Mouse (Mus musculus) hindbrain, postnatal 0 days (tissue): ENCODE data around the gene Dalrd3. TPM values are rescaled to one million over a fixed set of nuclear protein-coding genes. Genes with fewer than 3 reads are reported as not detected.
"Not testable (repeated sequence)": the region's sequence is repeated elsewhere in the genome, so short reads cannot be mapped to it uniquely, and the experiment has no call there.

Experiments used
- ATAC-seq: fragments of 200-750 bp; cut with Nextera tagmentation; 2 replicates; pipeline ENCODE4 v1.8.0; 2017; ENCODE audit warnings: mild to moderate bottlenecking, moderate TSS enrichment, moderate library complexity
- DNase-seq: peaks from one replicate; pipeline ENCODE4 v3.0.0-alpha.2; 2015; ENCODE audit warnings: low spot score
- H3K27ac ChIP-seq: fragments of 300-500 bp; sonication (generic); 2 replicates; pipeline ENCODE4 v1.5.1; 2014; ENCODE audit warnings: mild to moderate bottlenecking
- H3K27me3 ChIP-seq: fragments of 300-500 bp; sonication (generic); 2 replicates; pipeline ENCODE4 v1.6.1; 2014; ENCODE audit warnings: low read length, mixed read lengths; ENCODE audit not compliant: insufficient read depth
- H3K36me3 ChIP-seq: fragments of 300-500 bp; sonication (generic); 2 replicates; pipeline ENCODE4 v1.6.1; 2014; ENCODE audit warnings: low read length, mixed read lengths; ENCODE audit not compliant: insufficient read depth
- H3K4me1 ChIP-seq: fragments of 300-500 bp; sonication (generic); 2 replicates; pipeline ENCODE4 v1.6.1; 2014; ENCODE audit warnings: antibody characterized with exemption, low read length, mixed read lengths; ENCODE audit not compliant: insufficient read depth
- H3K4me2 ChIP-seq: fragments of 300-500 bp; sonication (generic); 2 replicates; pipeline ENCODE4 v1.6.1; 2014; ENCODE audit warnings: low read depth, mild to moderate bottlenecking, low read length, moderate library complexity, mixed read lengths
- H3K4me3 ChIP-seq: fragments of 300-500 bp; sonication (generic); 2 replicates; pipeline ENCODE4 v1.5.1; 2014; ENCODE audit warnings: low read length
- H3K9ac ChIP-seq: fragments of 300-500 bp; sonication (generic); replicated peaks from 2 replicates; pipeline ENCODE4 v1.6.1; 2014; ENCODE audit warnings: mild to moderate bottlenecking, low read length, moderate library complexity, mixed read lengths
- H3K9me3 ChIP-seq: fragments of 300-500 bp; sonication (generic); 2 replicates; pipeline ENCODE4 v1.6.1; 2016; ENCODE audit warnings: low read length, mixed read lengths
- CTCF ChIP-seq: IDR thresholded peaks from 2 replicates; pipeline ENCODE4 v1.5.1; 2016; ENCODE audit warnings: antibody characterized with exemption, control low read depth, low read depth
- WGBS: fragments of 180-500 bp; shearing (Covaris S2); extraction: QIAGEN DNeasy Blood & Tissue Kit; methylation state at CpG from one replicate; pipeline ENCODE4 v1.1.7; 2014; 5-methylcytosine and 5-hydroxymethylcytosine counted together
- polyA plus RNA-seq: library from polyadenylated mRNA; unstranded; fragments of >200 nt; fragmentation: Nextera tagmentation; extraction: Ambion mirVana; gene quantifications from 2 replicates; pipeline ENCODE4 v1.2.1, GENCODE M21; 2015
- total RNA-seq: library from RNA; depleted of rRNA; stranded (reverse); fragments of >200 nt; gene quantifications from 2 replicates; pipeline ENCODE4 v1.2.3, GENCODE M21; 2014

Dalrd3 gene
- total and polyA plus RNA-seq, 2 experiments from 2014 or later, result 109 to 255 TPM

- TF ChIP-seq CTCF, result no peak
- Histone ChIP-seq H3K4me2 (no peak overlapping the region), H3K4me3 (no peak overlapping the region), H3K4me1 (0 out of 2 replicates have a peak, but pooled peaks cover 5% of the 10 kb centered on the region), H3K27ac (no peak overlapping the region), H3K9ac (no peak overlapping the region), H3K27me3 (no peaks in the 10 kb centered on the region), H3K9me3 (no peaks in the 10 kb centered on the region), H3K36me3 (no peaks in the 10 kb centered on the region)
- WGBS, result 90% methylated on average over 3 of the region's 3 CpGs
- ATAC-seq (no peak), DNase-seq (no peak)
Measured at GRCm38 (mm10) chr9:108594354-108594753, 24.7 kb downstream of the Dalrd3 start.

- peak; percentile 84 for DNase-seq
- peak; percentile 16; the same call in 1 of the 2 replicates for TF ChIP-seq CTCF
- peak; percentile 88 for ATAC-seq
Measured at GRCm38 (mm10) chr9:108596998-108597764, 27.5 kb downstream of the Dalrd3 start, which contains the start of gene P4htm. P4htm (minus strand) TSS chr9:108597667.

GRCm38 (mm10) chr9:108599021-108599566, 29.4 kb downstream of the Dalrd3 start:
- Histone ChIP-seq H3K27ac (no peak overlapping the region), H3K9me3 (no peaks in the 10 kb centered on the region), H3K4me3 (no peak overlapping the region), H3K9ac (no peak overlapping the region), H3K4me2 (no peak overlapping the region), H3K4me1 (no peaks in the 10 kb centered on the region), H3K27me3 (no peaks in the 10 kb centered on the region), H3K36me3 (peaks cover 16% of the 10 kb centered on the region; the same call in 1 of the 2 replicates)
- peak; percentile 20 for DNase-seq
- TF ChIP-seq CTCF, result no peak
- 79% methylated on average over 4 of the region's 4 CpGs for WGBS
- no peak for ATAC-seq

More at GRCm38 (mm10) chr9:108596998-108597764, 27.5 kb downstream of the Dalrd3 start, which contains the start of gene P4htm:
- Histone ChIP-seq H3K36me3 (no peaks in the 10 kb centered on the region), H3K4me3 (peak within 1 kb of the TSS; percentile 55), H3K27ac (peak within 1 kb of the TSS; percentile 67), H3K4me1 (no peaks in the 10 kb centered on the region), H3K9me3 (no peaks in the 10 kb centered on the region), H3K4me2 (peak within 1 kb of the TSS; percentile 91), H3K27me3 (no peaks in the 10 kb centered on the region), H3K9ac (peak within 1 kb of the TSS; percentile 52)
- 2% methylated on average over 66 of the region's 69 CpGs for WGBS

- WGBS, result 56% methylated on average over 2 of the region's 2 CpGs
Measured at GRCm38 (mm10) chr9:108600011-108600410, 30.3 kb downstream of the Dalrd3 start.

GRCm38 (mm10) chr9:108601986-108602385, 32.3 kb downstream of the Dalrd3 start:
- H3K4me3 ChIP-seq, result no peak overlapping the region
- H3K4me1 ChIP-seq, result no peaks in the 10 kb centered on the region
- no peak for TF ChIP-seq CTCF
- DNase-seq (no peak), ATAC-seq (no peak)
- H3K9me3 ChIP-seq, result no peaks in the 10 kb centered on the region
- 79% methylated on average over 4 of the region's 4 CpGs for WGBS
- no peak overlapping the region for H3K4me2 ChIP-seq
- peaks cover 33% of the 10 kb centered on the region for H3K36me3 ChIP-seq
- H3K27ac ChIP-seq, result no peak overlapping the region
- no peaks in the 10 kb centered on the region for H3K27me3 ChIP-seq
- no peak overlapping the region for H3K9ac ChIP-seq

More at GRCm38 (mm10) chr9:108600011-108600410, 30.3 kb downstream of the Dalrd3 start:
- no peaks in the 10 kb centered on the region for H3K27me3 ChIP-seq
- no peak for ATAC-seq
- no peak for TF ChIP-seq CTCF
- peaks cover 18% of the 10 kb centered on the region; the same call in 1 of the 2 replicates for H3K36me3 ChIP-seq
- DNase-seq, result no peak
- no peaks in the 10 kb centered on the region for H3K4me1 ChIP-seq
- no peak overlapping the region for H3K4me2 ChIP-seq
- no peaks in the 10 kb centered on the region for H3K9me3 ChIP-seq
- no peak overlapping the region for H3K27ac ChIP-seq
- no peak overlapping the region for H3K4me3 ChIP-seq
- no peak overlapping the region for H3K9ac ChIP-seq

- H3K4me1 ChIP-seq, H3K27ac ChIP-seq, H3K9ac ChIP-seq, ATAC-seq, DNase-seq, H3K27me3 ChIP-seq, H3K4me3 ChIP-seq, H3K9me3 ChIP-seq, H3K4me2 ChIP-seq: not testable (repeated sequence)
- H3K36me3 ChIP-seq, result peaks cover 78% of the 10 kb centered on the region
- 87% methylated on average over 5 of the region's 5 CpGs for WGBS
Measured at GRCm38 (mm10) chr9:108607929-108608328, 38.2 kb downstream of the Dalrd3 start.
